Mouse (Mus musculus) layer of hippocampus, postnatal 14 days (tissue): Measurements from ENCODE around the gene Gm11939. TPM values are rescaled to one million over a fixed set of nuclear protein-coding genes. Genes with fewer than 3 reads are reported as not detected.
"Not testable (repeated sequence)": the region's sequence is repeated elsewhere in the genome, so short reads cannot be mapped to it uniquely, and the experiment has no call there.

Source experiments
- DNase-seq, 2 experiments: peaks; one replicate each; pipeline ENCODE4 v3.0.0; 2021 to 2022; ENCODE audit warnings: low spot score in 2 of 2, mixed read lengths in 1 of 2
- long read RNA-seq, 2 experiments: library from polyadenylated mRNA; stranded (forward); transcript quantifications; one replicate each; pipeline ENCODE4 v2.0.0; 2021
- total RNA-seq, 2 experiments: library from RNA; stranded (reverse); gene quantifications; 2 replicates each; pipeline ENCODE4 v1.2.3; 2021

The Gm11939 gene
- total RNA-seq = not detected
- long read RNA-seq, experiment 1 = 0 reads
- long read RNA-seq, experiment 2 = 0 reads

GRCm38 (mm10) chr11:99559366-99559765 is at the start of gene Gm11939:
Gene Gm11939, minus strand, starts transcription at chr11:99559466.
- DNase-seq = no peak

- DNase-seq = not testable (repeated sequence)
These were observed 43.9 kb upstream of the Gm11939 start, which contains the start of gene Gm11938 for GRCm38 (mm10) chr11:99603208-99603607. Gene Gm11938, minus strand, starts transcription at chr11:99603308.

- DNase-seq = not testable (repeated sequence)
These were observed 38.5 kb upstream of the Gm11939 start, which contains the start of gene Krtap9-3 for GRCm38 (mm10) chr11:99597742-99598141. Gene Krtap9-3, minus strand, starts transcription at chr11:99598105.

- DNase-seq = no peak
These were observed 31.7 kb upstream of the Gm11939 start, which contains the start of gene Krtap1-3 for GRCm38 (mm10) chr11:99590981-99591380. Gene Krtap1-3, minus strand, starts transcription at chr11:99591339.

GRCm38 (mm10) chr11:99585096-99585495 is 25.8 kb upstream of the Gm11939 start:
- peak; percentile 46 to 77 for DNase-seq

GRCm38 (mm10) chr11:99583245-99583704 is 24.0 kb upstream of the Gm11939 start, which contains the start of gene Krtap1-4:
Gene Krtap1-4, minus strand, starts transcription at chr11:99583654.
- no peak for DNase-seq

- DNase-seq = no peak
These were observed 22.3 kb upstream of the Gm11939 start for GRCm38 (mm10) chr11:99581564-99581963.

GRCm38 (mm10) chr11:99581051-99581450 is 21.8 kb upstream of the Gm11939 start:
- no peak for DNase-seq

- DNase-seq = no peak
These were observed 21.4 kb upstream of the Gm11939 start, which contains the start of gene Krtap1-5 for GRCm38 (mm10) chr11:99580636-99581035. Gene Krtap1-5, minus strand, starts transcription at chr11:99581016.

- peak; percentile 60 to 65 for DNase-seq
These were observed 14.8 kb upstream of the Gm11939 start for GRCm38 (mm10) chr11:99574106-99574505.

GRCm38 (mm10) chr11:99573164-99573563 is 13.9 kb upstream of the Gm11939 start:
- DNase-seq = no peak

- no peak for DNase-seq
These were observed 7.3 kb upstream of the Gm11939 start, which contains the start of gene Krtap3-1 for GRCm38 (mm10) chr11:99566530-99566929. Gene Krtap3-1, minus strand, starts transcription at chr11:99566630.

- no peak for DNase-seq
These were observed 3.3 kb upstream of the Gm11939 start for GRCm38 (mm10) chr11:99562580-99562979.

- no peak for DNase-seq
These were observed 1.1 kb downstream of the Gm11939 start for GRCm38 (mm10) chr11:99557976-99558745.

GRCm38 (mm10) chr11:99556753-99557152 is 2.5 kb downstream of the Gm11939 start, which contains the start of gene Krtap3-2:
Gene Krtap3-2, minus strand, starts transcription at chr11:99556853.
- DNase-seq = no peak

- no peak for DNase-seq
These were observed 3.1 kb downstream of the Gm11939 start for GRCm38 (mm10) chr11:99556195-99556594.

- DNase-seq = no peak
These were observed 8.5 kb downstream of the Gm11939 start, which contains the start of gene Krtap3-3 for GRCm38 (mm10) chr11:99550765-99551164. Gene Krtap3-3, minus strand, starts transcription at chr11:99550865.

- no peak for DNase-seq
These were observed 11.4 kb downstream of the Gm11939 start for GRCm38 (mm10) chr11:99547892-99548291.

- DNase-seq = peak; percentile 16 to 26
These were observed 19.5 kb downstream of the Gm11939 start for GRCm38 (mm10) chr11:99539721-99540120.

GRCm38 (mm10) chr11:99521288-99521860 is 37.9 kb downstream of the Gm11939 start, which contains the start of gene Krt39:
Gene Krt39, minus strand, starts transcription at chr11:99521338.
- no peak for DNase-seq

GRCm38 (mm10) chr11:99514098-99514497 is 45.2 kb downstream of the Gm11939 start:
- no peak for DNase-seq
